Mouse (Mus musculus): ENCODE measurements around the gene Ddn.

DNA sequence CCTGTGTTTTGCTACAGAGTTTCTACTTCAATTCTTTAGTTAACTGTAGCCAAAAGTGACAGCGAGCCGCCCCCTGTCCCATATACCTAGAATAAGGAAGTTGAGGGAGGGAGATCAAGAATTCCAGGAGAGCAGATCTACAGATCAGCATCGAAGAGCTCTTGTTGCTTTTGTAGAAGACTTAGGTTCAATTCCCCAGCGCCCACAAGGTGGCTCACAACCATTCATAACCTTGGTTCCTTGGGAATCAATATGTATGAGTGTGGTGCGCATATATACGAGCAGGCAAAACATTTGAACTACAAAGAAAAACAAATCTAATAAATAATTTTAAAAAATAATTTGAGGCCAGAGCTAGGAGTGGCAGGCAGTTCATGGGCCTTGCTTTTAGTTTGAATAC is 28.1 kb downstream of the Ddn start:
- TF ChIP-seq ZC3H11A (IDR thresholded peaks at IDR 0.05; ENCODE audit: borderline replicate concordance, low read depth, low read length) (no peak), MAFK (IDR thresholded peaks at IDR 0.05; ENCODE audit: insufficient read depth, low read depth, low read length) (no peak)

All from ES-E14 (cell line).